Mouse (Mus musculus): Measurements from ENCODE around the gene Lims1. TPM values are rescaled to one million over a fixed set of nuclear protein-coding genes. Genes with fewer than 3 reads are reported as not detected.

Lims1 gene
- polyA plus RNA-seq, 1 experiment from 2014 or later, result 62.1 TPM

GRCm38 (mm10) chr10:58372430-58373030 is 49.3 kb downstream of the Lims1 start:
- H3K36me3 ChIP-seq, result no peaks in the 10 kb centered on the region
- no peaks in the 10 kb centered on the region for H3K9me3 ChIP-seq
- no peak overlapping the region for H3K27ac ChIP-seq
- no peak overlapping the region for H3K9ac ChIP-seq (replicated peaks)
- no peak overlapping the region for H3K4me3 ChIP-seq (replicated peaks)
- no peak overlapping the region for H3K4me2 ChIP-seq (replicated peaks)
- WGBS, result 74% methylated on average over 6 of the region's 6 CpGs
- H3K27me3 ChIP-seq, result no peaks in the 10 kb centered on the region
- peaks cover 36% of the 10 kb centered on the region for H3K4me1 ChIP-seq (replicated peaks)
- no peak for ATAC-seq

- Histone ChIP-seq H3K9ac (replicated peaks) (no peak overlapping the region), H3K4me2 (replicated peaks) (no peak overlapping the region), H3K4me3 (replicated peaks) (no peak overlapping the region), H3K36me3 (no peaks in the 10 kb centered on the region), H3K4me1 (replicated peaks) (peaks cover 27% of the 10 kb centered on the region), H3K9me3 (no peaks in the 10 kb centered on the region), H3K27me3 (no peaks in the 10 kb centered on the region), H3K27ac (no peak overlapping the region)
- ATAC-seq, result no peak
Observed at GRCm38 (mm10) chr10:58373829-58374228, 50.6 kb downstream of the Lims1 start.

- Histone ChIP-seq H3K36me3 (no peaks in the 10 kb centered on the region), H3K4me1 (replicated peaks) (peaks cover 10% of the 10 kb centered on the region), H3K27me3 (no peaks in the 10 kb centered on the region), H3K9me3 (no peaks in the 10 kb centered on the region), H3K27ac (no peak overlapping the region), H3K9ac (replicated peaks) (no peak overlapping the region), H3K4me2 (replicated peaks) (no peak overlapping the region), H3K4me3 (replicated peaks) (no peak overlapping the region)
- ATAC-seq, result no peak
- 29% methylated on average over 4 of the region's 4 CpGs for WGBS
Observed at GRCm38 (mm10) chr10:58377592-58378197, 54.4 kb downstream of the Lims1 start.

- ATAC-seq, result no peak
- no peak overlapping the region for H3K27ac ChIP-seq
- H3K27me3 ChIP-seq, result no peaks in the 10 kb centered on the region
- no peaks in the 10 kb centered on the region for H3K9me3 ChIP-seq
- H3K4me3 ChIP-seq (replicated peaks), result no peak overlapping the region
- H3K36me3 ChIP-seq, result no peaks in the 10 kb centered on the region
- H3K4me2 ChIP-seq (replicated peaks), result no peak overlapping the region
- peaks cover 17% of the 10 kb centered on the region for H3K4me1 ChIP-seq (replicated peaks)
- WGBS, result 71% methylated on average over 1 of the region's 1 CpGs
- no peak overlapping the region for H3K9ac ChIP-seq (replicated peaks)
Observed at GRCm38 (mm10) chr10:58378380-58378779, 55.1 kb downstream of the Lims1 start.

GRCm38 (mm10) chr10:58379699-58380098 is 56.4 kb downstream of the Lims1 start:
- Histone ChIP-seq H3K4me3 (replicated peaks) (no peak overlapping the region), H3K27me3 (no peaks in the 10 kb centered on the region), H3K4me1 (replicated peaks) (peaks cover 28% of the 10 kb centered on the region), H3K9ac (replicated peaks) (no peak overlapping the region), H3K9me3 (no peaks in the 10 kb centered on the region), H3K4me2 (replicated peaks) (no peak overlapping the region), H3K36me3 (no peaks in the 10 kb centered on the region), H3K27ac (no peak overlapping the region)
- 95% methylated on average over 1 of the region's 1 CpGs for WGBS
- ATAC-seq, result no peak

- no peak overlapping the region for H3K4me2 ChIP-seq (replicated peaks)
- no peaks in the 10 kb centered on the region for H3K9me3 ChIP-seq
- no peak for ATAC-seq
- no peak overlapping the region for H3K27ac ChIP-seq
- H3K9ac ChIP-seq (replicated peaks), result no peak overlapping the region
- WGBS, result 100% methylated on average over 1 of the region's 1 CpGs
- no peaks in the 10 kb centered on the region for H3K36me3 ChIP-seq
- H3K4me1 ChIP-seq (replicated peaks), result peaks cover 30% of the 10 kb centered on the region
- H3K4me3 ChIP-seq (replicated peaks), result no peak overlapping the region
- no peaks in the 10 kb centered on the region for H3K27me3 ChIP-seq
Observed at GRCm38 (mm10) chr10:58381904-58382303, 58.6 kb downstream of the Lims1 start.

- Histone ChIP-seq H3K4me3 (replicated peaks) (no peak overlapping the region), H3K4me2 (replicated peaks) (no peak overlapping the region), H3K36me3 (no peaks in the 10 kb centered on the region), H3K27me3 (no peaks in the 10 kb centered on the region), H3K9me3 (no peaks in the 10 kb centered on the region), H3K9ac (replicated peaks) (no peak overlapping the region), H3K27ac (peak overlapping the region; percentile 57), H3K4me1 (replicated peaks) (peaks cover 30% of the 10 kb centered on the region)
- peak; percentile 87 for ATAC-seq
- WGBS, result 12% methylated on average over 3 of the region's 3 CpGs
Observed at GRCm38 (mm10) chr10:58382621-58383101, 59.4 kb downstream of the Lims1 start.

- no peak overlapping the region for H3K4me3 ChIP-seq (replicated peaks)
- no peak overlapping the region for H3K4me2 ChIP-seq (replicated peaks)
- H3K4me1 ChIP-seq (replicated peaks), result peaks cover 30% of the 10 kb centered on the region
- H3K27ac ChIP-seq, result peak overlapping the region; percentile 57
- ATAC-seq, result peak; percentile 56; the same call in 1 of the 2 replicates
- 47% methylated on average over 3 of the region's 3 CpGs for WGBS
- H3K9me3 ChIP-seq, result no peaks in the 10 kb centered on the region
- H3K27me3 ChIP-seq, result no peaks in the 10 kb centered on the region
- no peak overlapping the region for H3K9ac ChIP-seq (replicated peaks)
- H3K36me3 ChIP-seq, result no peaks in the 10 kb centered on the region
Observed at GRCm38 (mm10) chr10:58383282-58383681, 60.0 kb downstream of the Lims1 start.

- Histone ChIP-seq H3K9me3 (no peaks in the 10 kb centered on the region), H3K4me3 (replicated peaks) (no peak overlapping the region), H3K4me1 (replicated peaks) (peaks cover 30% of the 10 kb centered on the region), H3K36me3 (no peaks in the 10 kb centered on the region), H3K9ac (replicated peaks) (no peak overlapping the region), H3K27me3 (no peaks in the 10 kb centered on the region), H3K27ac (0 out of 2 replicates have a peak overlapping the region, but pooled peaks have one; percentile 51), H3K4me2 (replicated peaks) (no peak overlapping the region)
- 0 out of 2 replicates have a peak, but pooled peaks have one; percentile 31 for ATAC-seq
- WGBS, result 77% methylated on average over 2 of the region's 2 CpGs
Observed at GRCm38 (mm10) chr10:58383761-58384160, 60.5 kb downstream of the Lims1 start.

GRCm38 (mm10) chr10:58385629-58386028 is 62.4 kb downstream of the Lims1 start:
- no peaks in the 10 kb centered on the region for H3K9me3 ChIP-seq
- no peaks in the 10 kb centered on the region for H3K27me3 ChIP-seq
- no peak overlapping the region for H3K27ac ChIP-seq
- H3K9ac ChIP-seq (replicated peaks), result no peak overlapping the region
- 90% methylated on average over 5 of the region's 5 CpGs for WGBS
- no peaks in the 10 kb centered on the region for H3K36me3 ChIP-seq
- ATAC-seq, result no peak
- H3K4me2 ChIP-seq (replicated peaks), result no peak overlapping the region
- H3K4me3 ChIP-seq (replicated peaks), result no peak overlapping the region
- H3K4me1 ChIP-seq (replicated peaks), result peaks cover 30% of the 10 kb centered on the region

GRCm38 (mm10) chr10:58386997-58387396 is 63.7 kb downstream of the Lims1 start:
- WGBS, result 93% methylated on average over 3 of the region's 3 CpGs
- Histone ChIP-seq H3K27me3 (no peaks in the 10 kb centered on the region), H3K36me3 (no peaks in the 10 kb centered on the region), H3K4me1 (replicated peaks) (peaks cover 27% of the 10 kb centered on the region), H3K9ac (replicated peaks) (no peak overlapping the region), H3K4me3 (replicated peaks) (no peak overlapping the region), H3K9me3 (no peaks in the 10 kb centered on the region), H3K4me2 (replicated peaks) (no peak overlapping the region), H3K27ac (no peak overlapping the region)
- ATAC-seq, result no peak

GRCm38 (mm10) chr10:58388648-58389047 is 65.4 kb downstream of the Lims1 start:
- no peak overlapping the region for H3K4me3 ChIP-seq (replicated peaks)
- H3K36me3 ChIP-seq, result no peaks in the 10 kb centered on the region
- H3K4me2 ChIP-seq (replicated peaks), result no peak overlapping the region
- no peaks in the 10 kb centered on the region for H3K9me3 ChIP-seq
- H3K4me1 ChIP-seq (replicated peaks), result peaks cover 14% of the 10 kb centered on the region
- H3K9ac ChIP-seq (replicated peaks), result no peak overlapping the region
- no peaks in the 10 kb centered on the region for H3K27me3 ChIP-seq
- no peak for ATAC-seq
- WGBS, result 88% methylated on average over 3 of the region's 3 CpGs
- no peak overlapping the region for H3K27ac ChIP-seq
